Mouse (Mus musculus) gastrocnemius, postnatal 25 days (tissue): ENCODE measurements around the gene Cep78. TPM values are rescaled to one million over a fixed set of nuclear protein-coding genes. Genes with fewer than 3 reads are reported as not detected.

Experiments used
- DNase-seq: peaks from one replicate; pipeline ENCODE4 v3.0.0; 2022
- long read RNA-seq, 2 experiments: library from polyadenylated mRNA; stranded (forward); transcript quantifications; one replicate each; pipeline ENCODE4 v2.0.0; 2021
- total RNA-seq, 2 experiments: library from RNA; stranded (reverse); gene quantifications; 1 replicate in 1 of 2; 2 replicates in 1 of 2; pipeline ENCODE4 v1.2.3; 2021

The Cep78 gene
- 1 to 10 TPM; 1.9 to 2.5 TPM for total RNA-seq
- long read RNA-seq, experiment 1, partial matches to known transcripts, result 0 of 1 reads
- long read RNA-seq, experiment 1, other reads (novel, unspliced or antisense), result 0 of 1 reads
- long read RNA-seq, experiment 2, partial matches to known transcripts, result 0 of 4 reads
- long read RNA-seq, experiment 2, other reads (novel, unspliced or antisense), result 2 of 4 reads

GRCm38 (mm10) chr19:15984449-15985171 is at the start of gene Cep78:
Gene Cep78 (minus strand): TSS chr19:15984989.
- DNase-seq, result peak; percentile 89

GRCm38 (mm10) chr19:16031276-16031675 is 46.5 kb upstream of the Cep78 start:
- no peak for DNase-seq

- DNase-seq, result peak; percentile 20
Measured at GRCm38 (mm10) chr19:16029253-16029771, 44.5 kb upstream of the Cep78 start.

- DNase-seq, result no peak
Measured at GRCm38 (mm10) chr19:16028746-16029252, 44.0 kb upstream of the Cep78 start.

GRCm38 (mm10) chr19:16027876-16028670 is 43.3 kb upstream of the Cep78 start:
- DNase-seq, result no peak

- no peak for DNase-seq
Measured at GRCm38 (mm10) chr19:16026276-16026675, 41.5 kb upstream of the Cep78 start.

- no peak for DNase-seq
Measured at GRCm38 (mm10) chr19:16022178-16022577, 37.4 kb upstream of the Cep78 start.

- peak; percentile 29 for DNase-seq
Measured at GRCm38 (mm10) chr19:16016171-16016570, 31.4 kb upstream of the Cep78 start.

- peak; percentile 26 for DNase-seq
Measured at GRCm38 (mm10) chr19:16015191-16015968, 30.6 kb upstream of the Cep78 start.

- no peak for DNase-seq
Measured at GRCm38 (mm10) chr19:16009746-16010337, 25.1 kb upstream of the Cep78 start.

- no peak for DNase-seq
Measured at GRCm38 (mm10) chr19:16009111-16009510, 24.3 kb upstream of the Cep78 start.

GRCm38 (mm10) chr19:16007131-16007530 is 22.3 kb upstream of the Cep78 start:
- no peak for DNase-seq

- DNase-seq, result peak; percentile 12
Measured at GRCm38 (mm10) chr19:15998157-15998556, 13.4 kb upstream of the Cep78 start.

- no peak for DNase-seq
Measured at GRCm38 (mm10) chr19:15996901-15997564, 12.2 kb upstream of the Cep78 start.

GRCm38 (mm10) chr19:15990102-15990501 is 5.3 kb upstream of the Cep78 start:
- DNase-seq, result no peak

GRCm38 (mm10) chr19:15985172-15985713 is 454 bp upstream of the Cep78 start:
- no peak for DNase-seq

GRCm38 (mm10) chr19:15983739-15984344 is 947 bp downstream of the Cep78 start:
- DNase-seq, result no peak

GRCm38 (mm10) chr19:15982926-15983738 is 1.7 kb downstream of the Cep78 start:
- DNase-seq, result no peak

- no peak for DNase-seq
Measured at GRCm38 (mm10) chr19:15981861-15982260, 2.9 kb downstream of the Cep78 start.
